Mouse (Mus musculus) gastrocnemius, postnatal 10 days (tissue): ENCODE measurements around the gene Cacna1c. TPM values are rescaled to one million over a fixed set of nuclear protein-coding genes. Genes with fewer than 3 reads are reported as not detected.
"Not testable (repeated sequence)": the region's sequence is repeated elsewhere in the genome, so short reads cannot be mapped to it uniquely, and the experiment has no call there.

Experiments
- DNase-seq: peaks from one replicate; pipeline ENCODE4 v3.0.0; 2021; ENCODE audit warnings: mixed read lengths
- total RNA-seq, 2 experiments: library from RNA; stranded (reverse); gene quantifications; 2 replicates each; pipeline ENCODE4 v1.2.3; 2021

Cacna1c gene
- total RNA-seq, 2 experiments from 2014 or later: 5.2 to 7.3 TPM

- no peak for DNase-seq
Observed at GRCm38 (mm10) chr6:118592662-118593376, 603.4 kb downstream of the Cacna1c start.

GRCm38 (mm10) chr6:118578741-118579140 is 617.5 kb downstream of the Cacna1c start:
- DNase-seq: not testable (repeated sequence)

- no peak for DNase-seq
Observed at GRCm38 (mm10) chr6:118574351-118574750, 621.9 kb downstream of the Cacna1c start.

- DNase-seq: no peak
Observed at GRCm38 (mm10) chr6:118567816-118568215, 628.4 kb downstream of the Cacna1c start.

GRCm38 (mm10) chr6:118561745-118562609 is 634.2 kb downstream of the Cacna1c start, which contains the start of gene Ankrd26:
Ankrd26 (minus strand) TSS chr6:118562226.
- peak; percentile 93 for DNase-seq

- no peak for DNase-seq
Observed at GRCm38 (mm10) chr6:118561225-118561624, 635.0 kb downstream of the Cacna1c start.

GRCm38 (mm10) chr6:118538627-118539026 is 657.6 kb downstream of the Cacna1c start:
- DNase-seq: no peak

Other genes starting within 250 kb of the Cacna1c start
- gene Dcp1b, start 21.2 kb downstream of the Cacna1c start, total RNA-seq: 1 to 10 TPM; 5.1 to 7.4 TPM
- gene Cacna2d4, start 40.1 kb upstream of the Cacna1c start, total RNA-seq: under 1 TPM; 0.82 to 0.97 TPM
- under 1 TPM; 0.16 to 0.31 TPM for gene Lrtm2, start 134.3 kb upstream of the Cacna1c start, total RNA-seq
- gene Adipor2, start 221.3 kb upstream of the Cacna1c start, total RNA-seq: 10 to 100 TPM; 55.7 to 56.2 TPM